Mouse (Mus musculus) neural tube, postnatal 0 days (tissue): Measurements from ENCODE around the gene Spata16. TPM values are rescaled to one million over a fixed set of nuclear protein-coding genes. Genes with fewer than 3 reads are reported as not detected.

Experiments used
- microRNA-seq: library from miRNA; unstranded; fragments of <30 nt; microRNA quantifications from one replicate; pipeline ENCODE4, GENCODE M21; 2016
- polyA plus RNA-seq: library from polyadenylated mRNA; unstranded; fragments of >200 nt; fragmentation: Nextera tagmentation; extraction: Ambion mirVana; gene quantifications from 2 replicates; pipeline ENCODE4 v1.2.1, GENCODE M21; 2015

Gene Spata16
- polyA plus RNA-seq = not detected in 2 replicates

DNA sequence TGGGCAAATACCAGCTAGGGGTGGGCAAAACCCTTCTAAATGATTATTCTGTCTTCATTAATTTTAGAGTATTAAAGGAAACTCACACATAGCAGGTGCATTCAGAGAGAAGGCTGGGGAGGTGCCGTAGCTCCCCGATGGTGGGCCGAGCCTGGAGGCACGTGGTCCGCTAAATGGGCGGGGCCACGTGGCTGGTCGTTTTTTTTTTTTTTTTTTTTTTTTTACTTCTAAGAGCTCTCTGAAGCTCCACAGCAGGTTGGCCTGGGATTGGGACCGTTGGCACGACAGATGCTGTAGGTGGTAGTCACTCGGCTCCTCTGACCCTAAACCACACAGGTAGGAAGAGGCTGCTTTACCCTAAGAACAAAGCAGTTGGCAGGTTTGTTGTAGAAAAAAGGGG lies at the start of gene Spata16:
Gene Spata16 (plus strand): TSS at position 219 of the 400 bp plus-strand sequence.

Small RNA genes within 50 kb of the gene (microRNA-seq; reads per million reads assigned to microRNA genes)
- not detected for gene Gm25773
- not detected for gene Gm44464
